Mouse (Mus musculus) forebrain, embryonic 10.5 days (tissue): Measurements from ENCODE around the gene Isl2. TPM values are rescaled to one million over a fixed set of nuclear protein-coding genes. Genes with fewer than 3 reads are reported as not detected.

ENCODE experiments used
- DNase-seq: peaks from one replicate; pipeline ENCODE4 v3.0.0-alpha.2; 2017; ENCODE audit warnings: low spot score; ENCODE audit errors: extremely low spot score
- H3K27ac ChIP-seq: fragments of 300-500 bp; sonication (generic); 2 replicates; pipeline ENCODE4 v1.5.1; 2016; ENCODE audit warnings: mild to moderate bottlenecking
- H3K27me3 ChIP-seq: fragments of 300-500 bp; sonication (generic); 2 replicates; pipeline ENCODE4 v1.6.1; 2016; ENCODE audit warnings: mild to moderate bottlenecking; ENCODE audit not compliant: poor library complexity, severe bottlenecking
- H3K36me3 ChIP-seq: fragments of 300-500 bp; sonication (generic); replicated peaks from 2 replicates; pipeline ENCODE4 v1.6.1; 2016; ENCODE audit warnings: mild to moderate bottlenecking, moderate library complexity
- H3K4me1 ChIP-seq: fragments of 300-500 bp; sonication (generic); 2 replicates; pipeline ENCODE4 v1.6.1; 2016
- H3K4me3 ChIP-seq: fragments of 300-500 bp; sonication (generic); 2 replicates; pipeline ENCODE4 v1.5.1; 2016; ENCODE audit warnings: mild to moderate bottlenecking, moderate library complexity
- H3K9me3 ChIP-seq: fragments of 300-500 bp; sonication (generic); 2 replicates; pipeline ENCODE4 v1.6.1; 2016; ENCODE audit warnings: mild to moderate bottlenecking, moderate library complexity
- WGBS: fragments of 180-500 bp; shearing (Covaris S2); methylation state at CpG from one replicate; pipeline ENCODE4 v1.1.7; 2016; 5-methylcytosine and 5-hydroxymethylcytosine counted together
- polyA plus RNA-seq: library from polyadenylated mRNA; unstranded; fragments of >200 nt; fragmentation: Nextera tagmentation; extraction: Ambion mirVana; gene quantifications from 2 replicates; pipeline ENCODE4 v1.2.1, GENCODE M21; 2016

Isl2 gene
- polyA plus RNA-seq, 1 experiment from 2014 or later: 1.0 TPM

- H3K9me3 ChIP-seq: no peaks in the 10 kb centered on the region
- H3K27me3 ChIP-seq: no peaks in the 10 kb centered on the region
- H3K4me3 ChIP-seq: no peak overlapping the region
- no peaks in the 10 kb centered on the region for H3K36me3 ChIP-seq
- no peak overlapping the region for H3K27ac ChIP-seq
- no peaks in the 10 kb centered on the region for H3K4me1 ChIP-seq
- 95% methylated on average over 1 of the region's 1 CpGs for WGBS
- no peak for DNase-seq
Observed at GRCm38 (mm10) chr9:55560960-55561359, 22.5 kb downstream of the Isl2 start.

GRCm38 (mm10) chr9:55568466-55569159 is 30.1 kb downstream of the Isl2 start:
- Histone ChIP-seq H3K27me3 (no peaks in the 10 kb centered on the region), H3K9me3 (no peaks in the 10 kb centered on the region), H3K4me1 (no peaks in the 10 kb centered on the region), H3K27ac (no peak overlapping the region), H3K36me3 (no peaks in the 10 kb centered on the region), H3K4me3 (no peak overlapping the region)
- 68% methylated on average over 5 of the region's 5 CpGs for WGBS
- DNase-seq: no peak

- no peaks in the 10 kb centered on the region for H3K9me3 ChIP-seq
- no peak for DNase-seq
- H3K4me1 ChIP-seq: no peaks in the 10 kb centered on the region
- 86% methylated on average over 1 of the region's 1 CpGs for WGBS
- no peaks in the 10 kb centered on the region for H3K36me3 ChIP-seq
- no peak overlapping the region for H3K27ac ChIP-seq
- H3K27me3 ChIP-seq: no peaks in the 10 kb centered on the region
- H3K4me3 ChIP-seq: no peak overlapping the region
Observed at GRCm38 (mm10) chr9:55571071-55571470, 32.6 kb downstream of the Isl2 start.

GRCm38 (mm10) chr9:55576571-55576970 is 38.1 kb downstream of the Isl2 start:
- H3K4me1 ChIP-seq: peaks cover 3% of the 10 kb centered on the region
- H3K9me3 ChIP-seq: no peaks in the 10 kb centered on the region
- no peak overlapping the region for H3K27ac ChIP-seq
- no peaks in the 10 kb centered on the region for H3K36me3 ChIP-seq
- WGBS: 67% methylated on average over 1 of the region's 1 CpGs
- no peak overlapping the region for H3K4me3 ChIP-seq
- DNase-seq: no peak
- H3K27me3 ChIP-seq: no peaks in the 10 kb centered on the region

- peaks cover 6% of the 10 kb centered on the region for H3K4me1 ChIP-seq
- no peak overlapping the region for H3K27ac ChIP-seq
- no peak for DNase-seq
- H3K4me3 ChIP-seq: no peak overlapping the region
- no peaks in the 10 kb centered on the region for H3K27me3 ChIP-seq
- H3K36me3 ChIP-seq: no peaks in the 10 kb centered on the region
- H3K9me3 ChIP-seq: no peaks in the 10 kb centered on the region
- 54% methylated on average over 3 of the region's 3 CpGs for WGBS
Observed at GRCm38 (mm10) chr9:55581414-55581813, 42.9 kb downstream of the Isl2 start.

GRCm38 (mm10) chr9:55586141-55586540 is 47.7 kb downstream of the Isl2 start:
- peaks cover 6% of the 10 kb centered on the region for H3K4me1 ChIP-seq
- no peak overlapping the region for H3K27ac ChIP-seq
- no peak for DNase-seq
- whole genome bisulfite sequencing: 92% methylated on average over 6 of the region's 6 CpGs
- H3K27me3 ChIP-seq: no peaks in the 10 kb centered on the region
- H3K4me3 ChIP-seq: no peak overlapping the region
- H3K36me3 ChIP-seq: no peaks in the 10 kb centered on the region
- no peaks in the 10 kb centered on the region for H3K9me3 ChIP-seq

Other genes starting within 250 kb of the Isl2 start
- 0.73 and 1.1 TPM in 2 replicates for gene Nrg4, start 211.8 kb upstream of the Isl2 start, polyA plus RNA-seq
- gene Tmem266, start 211.8 kb upstream of the Isl2 start, polyA plus RNA-seq: 0.21 and 0.72 TPM in 2 replicates
- 162 and 165 TPM in 2 replicates for gene Etfa, start 26.4 kb upstream of the Isl2 start, polyA plus RNA-seq